Mouse (Mus musculus) heart, embryonic 10.5 days (tissue): ENCODE data around the gene Pom121l12. TPM values are rescaled to one million over a fixed set of nuclear protein-coding genes. Genes with fewer than 3 reads are reported as not detected.

Experiments used
- DNase-seq: peaks from one replicate; pipeline ENCODE4 v3.0.0-alpha.2; 2017; ENCODE audit warnings: low spot score
- H3K27ac ChIP-seq: fragments of 300-500 bp; sonication (generic); 2 replicates; pipeline ENCODE4 v1.5.1; 2016; ENCODE audit warnings: mild to moderate bottlenecking
- H3K27me3 ChIP-seq: fragments of 300-500 bp; sonication (generic); 2 replicates; pipeline ENCODE4 v1.6.1; 2016; ENCODE audit warnings: mild to moderate bottlenecking; ENCODE audit not compliant: poor library complexity, insufficient read depth, severe bottlenecking
- H3K36me3 ChIP-seq: fragments of 300-500 bp; sonication (generic); 2 replicates; pipeline ENCODE4 v1.6.1; 2016; ENCODE audit warnings: mild to moderate bottlenecking, moderate library complexity
- H3K4me1 ChIP-seq: fragments of 300-500 bp; sonication (generic); 2 replicates; pipeline ENCODE4 v1.6.1; 2016; ENCODE audit warnings: mild to moderate bottlenecking
- H3K4me3 ChIP-seq: fragments of 300-500 bp; sonication (generic); 2 replicates; pipeline ENCODE4 v1.5.1; 2016; ENCODE audit warnings: mild to moderate bottlenecking, moderate library complexity
- H3K9me3 ChIP-seq: fragments of 300-500 bp; sonication (generic); 2 replicates; pipeline ENCODE4 v1.6.1; 2016; ENCODE audit warnings: mild to moderate bottlenecking, moderate library complexity
- WGBS: fragments of 180-500 bp; shearing (Covaris S2); methylation state at CpG from one replicate; pipeline ENCODE4 v1.1.7; 2016; 5-methylcytosine and 5-hydroxymethylcytosine counted together
- polyA plus RNA-seq: library from polyadenylated mRNA; unstranded; fragments of >200 nt; fragmentation: Nextera tagmentation; extraction: Ambion mirVana; gene quantifications from 2 replicates; pipeline ENCODE4 v1.2.1, GENCODE M21; 2016

Gene Pom121l12
- not detected in 2 replicates for polyA plus RNA-seq

- H3K4me1 ChIP-seq = no peaks in the 10 kb centered on the region
- H3K4me3 ChIP-seq = no peak within 1 kb of the TSS
- no peak within 1 kb of the TSS for H3K27ac ChIP-seq
- H3K36me3 ChIP-seq = no peaks in the 10 kb centered on the region
- no peaks in the 10 kb centered on the region for H3K9me3 ChIP-seq
- DNase-seq = no peak
- no peaks in the 10 kb centered on the region for H3K27me3 ChIP-seq
- 84% methylated on average over 11 of the region's 11 CpGs for WGBS
These were observed at the start of gene Pom121l12 for GRCm38 (mm10) chr11:14598976-14599375. Gene Pom121l12, plus strand, starts transcription at chr11:14599276.

GRCm38 (mm10) chr11:14611859-14612258 lies 12.8 kb downstream of the Pom121l12 start:
- Histone ChIP-seq H3K36me3 (no peaks in the 10 kb centered on the region), H3K4me3 (no peak overlapping the region), H3K27me3 (no peaks in the 10 kb centered on the region), H3K27ac (no peak overlapping the region), H3K9me3 (no peaks in the 10 kb centered on the region), H3K4me1 (no peaks in the 10 kb centered on the region)
- no peak for DNase-seq
- 88% methylated on average over 2 of the region's 2 CpGs for WGBS
